Mouse (Mus musculus): ENCODE measurements around the gene Bfsp1.

Bfsp1 gene

GRCm38 (mm10) chr2:143796335-143797013, 66.5 kb downstream of the Bfsp1 start:
- DNase-seq (ENCODE audit: low spot score in 2 of 2) = no peak

- DNase-seq (ENCODE audit: low spot score in 2 of 2) = no peak
Observed at GRCm38 (mm10) chr2:143795858-143796257, 67.1 kb downstream of the Bfsp1 start.

GRCm38 (mm10) chr2:143789911-143790310, 73.1 kb downstream of the Bfsp1 start:
- no peak for DNase-seq (ENCODE audit: low spot score in 2 of 2)

GRCm38 (mm10) chr2:143780310-143780709, 82.7 kb downstream of the Bfsp1 start:
- DNase-seq (ENCODE audit: low spot score in 2 of 2) = no peak
